Mouse (Mus musculus): ENCODE results near the gene Snd1. TPM values are rescaled to one million over a fixed set of nuclear protein-coding genes. Genes with fewer than 3 reads are reported as not detected.

Gene Snd1
- polyA plus RNA-seq, 1 experiment from 2014 or later, result 104 TPM

DNA sequence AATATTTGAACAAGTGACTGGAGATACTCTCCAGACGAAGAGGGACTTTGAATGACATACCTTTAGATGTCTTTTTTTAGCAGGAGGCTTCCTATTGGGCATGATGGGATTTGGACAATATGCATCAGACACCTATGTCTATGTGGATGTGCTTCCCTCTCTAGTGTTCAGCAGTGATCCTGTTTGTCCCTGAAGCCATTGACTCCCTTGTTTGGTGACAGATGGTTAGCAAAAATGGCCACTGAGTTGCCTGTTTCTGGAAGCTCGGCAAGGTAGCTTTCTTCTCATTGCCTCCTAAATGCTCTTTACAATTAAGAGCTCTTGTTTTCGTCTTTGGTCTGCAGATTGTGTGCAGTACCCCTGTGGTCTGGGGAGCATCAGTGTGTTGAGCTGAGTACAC, 158.7 kb downstream of the Snd1 start:
- Histone ChIP-seq H3K4me3 (ENCODE audit: low read depth, low read length) (no peak overlapping the region), H3K4me2 (ENCODE audit: low read depth, low read length, severe bottlenecking) (no peak overlapping the region), H3K27me3 (ENCODE audit: control insufficient read depth, insufficient read depth, low read length) (no peaks in the 10 kb centered on the region), H3K9me3 (ENCODE audit: control insufficient read depth, low read length) (no peaks in the 10 kb centered on the region), H3K36me3 (ENCODE audit: control insufficient read depth, insufficient read depth, low read length) (no peaks in the 10 kb centered on the region), H3K27ac (ENCODE audit: low read depth, low read length) (no peak overlapping the region), H3K4me1 (replicated peaks; ENCODE audit: control insufficient read depth, insufficient read depth, low read length) (peaks cover 10% of the 10 kb centered on the region; the same call in 1 of the 2 replicates), H3K9ac (ENCODE audit: low read length) (no peak overlapping the region)
- ATAC-seq (replicated peaks; ENCODE audit: low FRiP score) (no peak), DNase-seq (ENCODE audit: low spot score) (no peak)
- WGBS, result 66% methylated on average over 3 of the region's 3 CpGs

DNA sequence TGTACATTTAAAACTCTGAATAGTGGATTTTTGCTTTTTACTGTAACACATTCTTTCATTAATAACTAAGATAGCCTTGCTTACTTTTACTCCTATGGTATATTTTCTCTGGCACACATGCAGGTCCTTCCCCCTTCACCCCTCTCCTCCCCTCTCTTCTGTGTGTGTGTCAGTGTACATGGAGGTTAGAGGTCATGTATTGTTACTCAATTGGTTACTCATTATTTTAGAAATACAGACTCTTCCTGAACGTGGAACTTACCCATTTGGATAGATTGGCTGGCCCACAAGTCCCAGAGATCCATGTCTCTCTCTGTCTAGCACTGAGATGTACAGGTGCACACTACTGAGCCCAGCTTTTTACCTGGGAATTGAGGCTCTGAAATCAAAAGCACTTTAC, 160.2 kb downstream of the Snd1 start:
- 68% methylated on average over 1 of the region's 1 CpGs for WGBS
- DNase-seq (ENCODE audit: low spot score) (no peak), ATAC-seq (replicated peaks; ENCODE audit: low FRiP score) (no peak)
- H3K9me3 ChIP-seq (ENCODE audit: control insufficient read depth, low read length), result no peaks in the 10 kb centered on the region
- H3K36me3 ChIP-seq (ENCODE audit: control insufficient read depth, insufficient read depth, low read length), result no peaks in the 10 kb centered on the region
- H3K27ac ChIP-seq (ENCODE audit: low read depth, low read length), result no peak overlapping the region
- no peaks in the 10 kb centered on the region for H3K27me3 ChIP-seq (ENCODE audit: control insufficient read depth, insufficient read depth, low read length)
- peaks cover 9% of the 10 kb centered on the region; the same call in 1 of the 2 replicates for H3K4me1 ChIP-seq (replicated peaks; ENCODE audit: control insufficient read depth, insufficient read depth, low read length)
- no peak overlapping the region for H3K4me3 ChIP-seq (ENCODE audit: low read depth, low read length)
- no peak overlapping the region for H3K9ac ChIP-seq (ENCODE audit: low read length)
- H3K4me2 ChIP-seq (ENCODE audit: low read depth, low read length, severe bottlenecking), result no peak overlapping the region

DNA sequence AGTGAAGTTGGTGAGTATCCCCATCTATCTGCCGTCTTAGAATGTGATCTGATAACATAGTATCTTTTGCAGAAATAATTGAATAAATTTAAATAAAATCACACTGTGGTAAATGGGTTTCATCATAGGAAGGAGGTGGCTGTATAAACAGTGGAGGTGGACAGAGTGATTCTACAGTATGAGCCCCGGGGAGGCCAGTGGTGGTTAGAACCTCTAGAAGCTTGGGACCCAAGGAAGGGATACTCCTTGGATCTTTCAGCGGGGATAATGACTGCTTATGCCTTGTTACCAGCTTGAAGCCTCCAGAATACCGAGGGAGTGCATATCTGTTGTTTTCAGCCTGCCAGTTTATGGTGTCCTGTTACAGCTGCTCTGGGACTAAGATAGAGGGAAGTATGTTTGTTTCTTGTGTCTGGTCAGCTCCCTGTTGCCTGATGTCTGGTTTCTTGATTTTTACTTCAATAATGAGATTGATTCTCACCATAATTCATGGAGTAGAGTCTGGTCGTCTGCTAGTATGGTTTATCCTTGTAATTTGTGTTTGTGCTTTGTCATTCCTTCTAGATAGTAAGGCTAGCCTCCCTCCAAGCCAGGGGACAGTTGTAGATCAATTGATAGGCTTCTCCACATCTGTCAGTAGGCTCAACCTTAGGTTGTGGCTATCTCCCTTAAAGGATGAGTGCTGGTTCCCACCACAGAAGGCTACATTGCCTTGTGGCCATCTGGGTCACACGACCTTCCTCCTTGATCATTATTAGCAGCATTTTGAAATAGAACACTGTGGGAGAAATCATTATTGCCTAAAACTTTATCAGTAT, 160.8 kb downstream of the Snd1 start:
- no peak for DNase-seq (ENCODE audit: low spot score)
- ATAC-seq (replicated peaks; ENCODE audit: low FRiP score), result no peak
- H3K4me2 ChIP-seq (ENCODE audit: low read depth, low read length, severe bottlenecking), result no peak overlapping the region
- no peaks in the 10 kb centered on the region for H3K36me3 ChIP-seq (ENCODE audit: control insufficient read depth, insufficient read depth, low read length)
- no peaks in the 10 kb centered on the region for H3K27me3 ChIP-seq (ENCODE audit: control insufficient read depth, insufficient read depth, low read length)
- H3K9me3 ChIP-seq (ENCODE audit: control insufficient read depth, low read length), result no peaks in the 10 kb centered on the region
- no peak overlapping the region for H3K27ac ChIP-seq (ENCODE audit: low read depth, low read length)
- peaks cover 9% of the 10 kb centered on the region; the same call in 1 of the 2 replicates for H3K4me1 ChIP-seq (replicated peaks; ENCODE audit: control insufficient read depth, insufficient read depth, low read length)
- H3K9ac ChIP-seq (ENCODE audit: low read length), result no peak overlapping the region
- no peak overlapping the region for H3K4me3 ChIP-seq (ENCODE audit: low read depth, low read length)
- WGBS, result 81% methylated on average over 6 of the region's 6 CpGs

- Histone ChIP-seq H3K27me3 (ENCODE audit: control insufficient read depth, insufficient read depth, low read length) (no peaks in the 10 kb centered on the region), H3K36me3 (ENCODE audit: control insufficient read depth, insufficient read depth, low read length) (no peaks in the 10 kb centered on the region), H3K27ac (ENCODE audit: low read depth, low read length) (no peak overlapping the region), H3K9ac (ENCODE audit: low read length) (no peak overlapping the region), H3K4me1 (replicated peaks; ENCODE audit: control insufficient read depth, insufficient read depth, low read length) (no peaks in the 10 kb centered on the region), H3K9me3 (ENCODE audit: control insufficient read depth, low read length) (no peaks in the 10 kb centered on the region), H3K4me2 (ENCODE audit: low read depth, low read length, severe bottlenecking) (no peak overlapping the region), H3K4me3 (ENCODE audit: low read depth, low read length) (no peak overlapping the region)
- no peak for ATAC-seq (replicated peaks; ENCODE audit: low FRiP score)
- no peak for DNase-seq (ENCODE audit: low spot score)
- WGBS, result 96% methylated on average over 5 of the region's 5 CpGs
Observed at GRCm38 (mm10) chr6:28640088-28640487, 165.1 kb downstream of the Snd1 start.

GRCm38 (mm10) chr6:28642909-28643308, 168.0 kb downstream of the Snd1 start:
- H3K27ac ChIP-seq (ENCODE audit: low read depth, low read length), result no peak overlapping the region
- H3K4me2 ChIP-seq (ENCODE audit: low read depth, low read length, severe bottlenecking), result no peak overlapping the region
- no peaks in the 10 kb centered on the region for H3K27me3 ChIP-seq (ENCODE audit: control insufficient read depth, insufficient read depth, low read length)
- no peaks in the 10 kb centered on the region for H3K4me1 ChIP-seq (replicated peaks; ENCODE audit: control insufficient read depth, insufficient read depth, low read length)
- H3K9ac ChIP-seq (ENCODE audit: low read length), result no peak overlapping the region
- DNase-seq (ENCODE audit: low spot score) (no peak), ATAC-seq (replicated peaks; ENCODE audit: low FRiP score) (no peak)
- WGBS, result 53% methylated on average over 2 of the region's 2 CpGs
- no peak overlapping the region for H3K4me3 ChIP-seq (ENCODE audit: low read depth, low read length)
- H3K36me3 ChIP-seq (ENCODE audit: control insufficient read depth, insufficient read depth, low read length), result no peaks in the 10 kb centered on the region
- H3K9me3 ChIP-seq (ENCODE audit: control insufficient read depth, low read length), result no peaks in the 10 kb centered on the region

- Histone ChIP-seq H3K27ac (ENCODE audit: low read depth, low read length) (no peak overlapping the region), H3K4me1 (replicated peaks; ENCODE audit: control insufficient read depth, insufficient read depth, low read length) (no peaks in the 10 kb centered on the region), H3K4me2 (ENCODE audit: low read depth, low read length, severe bottlenecking) (no peak overlapping the region), H3K9ac (ENCODE audit: low read length) (no peak overlapping the region), H3K36me3 (ENCODE audit: control insufficient read depth, insufficient read depth, low read length) (no peaks in the 10 kb centered on the region), H3K9me3 (ENCODE audit: control insufficient read depth, low read length) (no peaks in the 10 kb centered on the region), H3K4me3 (ENCODE audit: low read depth, low read length) (no peak overlapping the region), H3K27me3 (ENCODE audit: control insufficient read depth, insufficient read depth, low read length) (no peaks in the 10 kb centered on the region)
- ATAC-seq (replicated peaks; ENCODE audit: low FRiP score) (no peak), DNase-seq (ENCODE audit: low spot score) (no peak)
Observed at GRCm38 (mm10) chr6:28645231-28645630, 170.3 kb downstream of the Snd1 start.

DNA sequence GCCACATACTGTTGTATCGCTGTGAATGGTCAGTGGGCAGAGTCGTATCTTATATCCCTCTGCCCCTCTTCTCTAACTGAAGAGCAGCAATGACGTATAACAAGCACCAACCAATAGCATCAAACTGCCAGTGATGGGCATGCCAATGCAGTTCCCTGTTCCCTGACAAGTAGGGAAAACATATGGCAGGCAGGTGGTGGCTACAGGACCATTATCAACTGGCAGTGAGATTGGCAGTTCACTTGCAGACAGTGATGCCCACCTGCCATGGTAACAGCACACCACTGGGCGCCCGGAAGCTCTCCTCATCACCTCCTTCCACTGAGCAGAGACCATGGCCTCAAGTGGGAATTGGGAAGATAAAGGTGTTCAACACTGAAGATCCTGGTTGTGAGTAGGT, 181.6 kb downstream of the Snd1 start:
- no peak overlapping the region for H3K27ac ChIP-seq (ENCODE audit: low read depth, low read length)
- H3K4me2 ChIP-seq (ENCODE audit: low read depth, low read length, severe bottlenecking), result no peak overlapping the region
- no peaks in the 10 kb centered on the region for H3K27me3 ChIP-seq (ENCODE audit: control insufficient read depth, insufficient read depth, low read length)
- no peak overlapping the region for H3K4me3 ChIP-seq (ENCODE audit: low read depth, low read length)
- H3K9ac ChIP-seq (ENCODE audit: low read length), result no peak overlapping the region
- H3K9me3 ChIP-seq (ENCODE audit: control insufficient read depth, low read length), result no peaks in the 10 kb centered on the region
- H3K36me3 ChIP-seq (ENCODE audit: control insufficient read depth, insufficient read depth, low read length), result no peaks in the 10 kb centered on the region
- DNase-seq (ENCODE audit: low spot score) (no peak), ATAC-seq (replicated peaks; ENCODE audit: low FRiP score) (no peak)
- WGBS, result 97% methylated on average over 5 of the region's 5 CpGs
- H3K4me1 ChIP-seq (replicated peaks; ENCODE audit: control insufficient read depth, insufficient read depth, low read length), result no peaks in the 10 kb centered on the region

DNA sequence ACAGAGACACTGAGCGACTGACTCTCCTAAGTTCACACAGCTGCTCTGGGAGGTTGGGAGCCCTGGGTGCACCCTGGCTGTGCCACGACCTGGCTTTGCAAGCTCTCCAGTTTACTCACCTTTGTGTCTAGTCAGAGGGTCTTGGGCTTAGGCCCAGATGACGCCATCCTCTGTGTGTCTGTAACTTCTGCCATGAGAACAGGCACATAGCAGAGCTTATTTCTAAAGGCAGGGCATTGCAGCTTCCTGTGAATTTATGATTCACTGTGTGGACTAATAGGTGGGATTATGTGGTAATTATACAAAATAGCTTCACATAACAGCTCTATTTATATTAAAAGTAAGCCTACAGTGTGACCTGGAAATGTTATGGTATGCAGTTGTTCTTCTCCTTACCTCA, 188.1 kb downstream of the Snd1 start:
- no peak for ATAC-seq (replicated peaks; ENCODE audit: low FRiP score)

GRCm38 (mm10) chr6:28663670-28664069, 188.7 kb downstream of the Snd1 start:
- H3K4me1 ChIP-seq (replicated peaks; ENCODE audit: control insufficient read depth, insufficient read depth, low read length), result no peaks in the 10 kb centered on the region
- DNase-seq (ENCODE audit: low spot score), result no peak
- H3K9ac ChIP-seq (ENCODE audit: low read length), result no peak overlapping the region
- H3K9me3 ChIP-seq (ENCODE audit: control insufficient read depth, low read length), result no peaks in the 10 kb centered on the region
- no peak for ATAC-seq (replicated peaks; ENCODE audit: low FRiP score)
- H3K27me3 ChIP-seq (ENCODE audit: control insufficient read depth, insufficient read depth, low read length), result no peaks in the 10 kb centered on the region
- no peak overlapping the region for H3K27ac ChIP-seq (ENCODE audit: low read depth, low read length)
- no peak overlapping the region for H3K4me2 ChIP-seq (ENCODE audit: low read depth, low read length, severe bottlenecking)
- 91% methylated on average over 5 of the region's 5 CpGs for WGBS
- H3K36me3 ChIP-seq (ENCODE audit: control insufficient read depth, insufficient read depth, low read length), result no peaks in the 10 kb centered on the region
- no peak overlapping the region for H3K4me3 ChIP-seq (ENCODE audit: low read depth, low read length)

More for the DNA sequence above, 188.1 kb downstream of the Snd1 start:
- no peaks in the 10 kb centered on the region for H3K36me3 ChIP-seq (ENCODE audit: control insufficient read depth, insufficient read depth, low read length)
- no peaks in the 10 kb centered on the region for H3K27me3 ChIP-seq (ENCODE audit: control insufficient read depth, insufficient read depth, low read length)
- no peaks in the 10 kb centered on the region for H3K9me3 ChIP-seq (ENCODE audit: control insufficient read depth, low read length)
- H3K4me1 ChIP-seq (replicated peaks; ENCODE audit: control insufficient read depth, insufficient read depth, low read length), result no peaks in the 10 kb centered on the region
- H3K4me2 ChIP-seq (ENCODE audit: low read depth, low read length, severe bottlenecking), result no peak overlapping the region
- no peak for DNase-seq (ENCODE audit: low spot score)
- H3K4me3 ChIP-seq (ENCODE audit: low read depth, low read length), result no peak overlapping the region
- WGBS, result 87% methylated on average over 3 of the region's 3 CpGs
- no peak overlapping the region for H3K27ac ChIP-seq (ENCODE audit: low read depth, low read length)
- no peak overlapping the region for H3K9ac ChIP-seq (ENCODE audit: low read length)

Data from forebrain, embryonic 11.5 days (tissue).